Mouse (Mus musculus): ENCODE data around the gene 4930544D05Rik. TPM values are rescaled to one million over a fixed set of nuclear protein-coding genes. Genes with fewer than 3 reads are reported as not detected.

Gene 4930544D05Rik
- polyA plus RNA-seq, 1 experiment from 2014 or later, result not detected

Other genes starting within 250 kb of the 4930544D05Rik start
- gene Pelp1, start 205.8 kb upstream of the 4930544D05Rik start, polyA plus RNA-seq (2016; fragmentation: Nextera tagmentation; extraction: Ambion mirVana), result 60.7 and 62.0 TPM in 2 replicates
- 28.4 and 29.4 TPM in 2 replicates for gene Arrb2, start 183.2 kb upstream of the 4930544D05Rik start, polyA plus RNA-seq (2016; fragmentation: Nextera tagmentation; extraction: Ambion mirVana)
- gene Med11, start 163.9 kb upstream of the 4930544D05Rik start, polyA plus RNA-seq (2016; fragmentation: Nextera tagmentation; extraction: Ambion mirVana), result 44.1 TPM in 2 replicates
- gene Zmynd15, start 156.4 kb upstream of the 4930544D05Rik start, polyA plus RNA-seq (2016; fragmentation: Nextera tagmentation; extraction: Ambion mirVana), result 0.16 and 0.45 TPM in 2 replicates
- gene Cxcl16, start 155.9 kb upstream of the 4930544D05Rik start, polyA plus RNA-seq (2016; fragmentation: Nextera tagmentation; extraction: Ambion mirVana), result 0.39 and 0.65 TPM in 2 replicates
- 0.35 and 0.77 TPM in 2 replicates for gene Tm4sf5, start 110.6 kb upstream of the 4930544D05Rik start, polyA plus RNA-seq (2016; fragmentation: Nextera tagmentation; extraction: Ambion mirVana)
- not detected in 2 replicates for gene Vmo1, start 101.2 kb upstream of the 4930544D05Rik start, polyA plus RNA-seq (2016; fragmentation: Nextera tagmentation; extraction: Ambion mirVana)
- gene Gltpd2, start 96.7 kb upstream of the 4930544D05Rik start, polyA plus RNA-seq (2016; fragmentation: Nextera tagmentation; extraction: Ambion mirVana), result 0.43 and 0.44 TPM in 2 replicates
- gene Psmb6, start 90.5 kb upstream of the 4930544D05Rik start, polyA plus RNA-seq (2016; fragmentation: Nextera tagmentation; extraction: Ambion mirVana), result 1,123 and 1,132 TPM in 2 replicates
- gene Gm40193, start 82.9 kb upstream of the 4930544D05Rik start, polyA plus RNA-seq (2016; fragmentation: Nextera tagmentation; extraction: Ambion mirVana), result not detected in 2 replicates
- gene Pld2, start 75.8 kb upstream of the 4930544D05Rik start, polyA plus RNA-seq (2016; fragmentation: Nextera tagmentation; extraction: Ambion mirVana), result 3.2 and 3.7 TPM in 2 replicates
- 14.6 and 15.2 TPM in 2 replicates for gene Mink1, start 53.0 kb upstream of the 4930544D05Rik start, polyA plus RNA-seq (2016; fragmentation: Nextera tagmentation; extraction: Ambion mirVana)
- gene Chrne, start 3.4 kb downstream of the 4930544D05Rik start, polyA plus RNA-seq (2016; fragmentation: Nextera tagmentation; extraction: Ambion mirVana), result not detected in 2 replicates
- 0.26 and 0.76 TPM in 2 replicates for gene Gp1ba, start 23.3 kb downstream of the 4930544D05Rik start, polyA plus RNA-seq (2016; fragmentation: Nextera tagmentation; extraction: Ambion mirVana)
- gene Rnf167, start 31.4 kb downstream of the 4930544D05Rik start, polyA plus RNA-seq (2016; fragmentation: Nextera tagmentation; extraction: Ambion mirVana), result 89.7 and 91.9 TPM in 2 replicates
- 135 and 137 TPM in 2 replicates for gene Slc25a11, start 31.6 kb downstream of the 4930544D05Rik start, polyA plus RNA-seq (2016; fragmentation: Nextera tagmentation; extraction: Ambion mirVana)
- gene Pfn1, start 38.8 kb downstream of the 4930544D05Rik start, polyA plus RNA-seq (2016; fragmentation: Nextera tagmentation; extraction: Ambion mirVana), result 2,153 and 2,165 TPM in 2 replicates
- gene Eno3, start 41.4 kb downstream of the 4930544D05Rik start, polyA plus RNA-seq (2016; fragmentation: Nextera tagmentation; extraction: Ambion mirVana), result 72.9 and 88.4 TPM in 2 replicates
- 181 and 185 TPM in 2 replicates for gene Spag7, start 53.6 kb downstream of the 4930544D05Rik start, polyA plus RNA-seq (2016; fragmentation: Nextera tagmentation; extraction: Ambion mirVana)
- 10.5 and 10.9 TPM in 2 replicates for gene Camta2, start 72.3 kb downstream of the 4930544D05Rik start, polyA plus RNA-seq (2016; fragmentation: Nextera tagmentation; extraction: Ambion mirVana)
- 0.69 and 0.99 TPM in 2 replicates for gene Inca1, start 84.3 kb downstream of the 4930544D05Rik start, polyA plus RNA-seq (2016; fragmentation: Nextera tagmentation; extraction: Ambion mirVana)
- gene Kif1c, start 84.7 kb downstream of the 4930544D05Rik start, polyA plus RNA-seq (2016; fragmentation: Nextera tagmentation; extraction: Ambion mirVana), result 1.6 and 2.0 TPM in 2 replicates
- 4.7 and 5.7 TPM in 2 replicates for gene Zfp3, start 148.4 kb downstream of the 4930544D05Rik start, polyA plus RNA-seq (2016; fragmentation: Nextera tagmentation; extraction: Ambion mirVana)
- not detected in 2 replicates for gene Scimp, start 196.7 kb downstream of the 4930544D05Rik start, polyA plus RNA-seq (2016; fragmentation: Nextera tagmentation; extraction: Ambion mirVana)
- 36.5 and 39.6 TPM in 2 replicates for gene Rabep1, start 228.9 kb downstream of the 4930544D05Rik start, polyA plus RNA-seq (2016; fragmentation: Nextera tagmentation; extraction: Ambion mirVana)